Mouse (Mus musculus): ENCODE measurements around the gene Gcnt7.

- no peak for TF ChIP-seq CTCF (IDR thresholded peaks at IDR 0.05; ENCODE audit: low read depth, low read length)
- no peak for TF ChIP-seq POLR2A (IDR thresholded peaks at IDR 0.05; ENCODE audit: borderline replicate concordance, low read depth, low read length)
Observed at GRCm38 (mm10) chr2:172460647-172461046, 2.3 kb upstream of the Gcnt7 start.

All from bone marrow macrophage, adult 2 months (primary cell).